Mouse (Mus musculus) right cerebral cortex, postnatal 25 days (tissue): ENCODE results near the gene Larp7.

Source experiments
- DNase-seq: peaks from one replicate; pipeline ENCODE4 v3.0.0; 2022

Gene Larp7

DNA sequence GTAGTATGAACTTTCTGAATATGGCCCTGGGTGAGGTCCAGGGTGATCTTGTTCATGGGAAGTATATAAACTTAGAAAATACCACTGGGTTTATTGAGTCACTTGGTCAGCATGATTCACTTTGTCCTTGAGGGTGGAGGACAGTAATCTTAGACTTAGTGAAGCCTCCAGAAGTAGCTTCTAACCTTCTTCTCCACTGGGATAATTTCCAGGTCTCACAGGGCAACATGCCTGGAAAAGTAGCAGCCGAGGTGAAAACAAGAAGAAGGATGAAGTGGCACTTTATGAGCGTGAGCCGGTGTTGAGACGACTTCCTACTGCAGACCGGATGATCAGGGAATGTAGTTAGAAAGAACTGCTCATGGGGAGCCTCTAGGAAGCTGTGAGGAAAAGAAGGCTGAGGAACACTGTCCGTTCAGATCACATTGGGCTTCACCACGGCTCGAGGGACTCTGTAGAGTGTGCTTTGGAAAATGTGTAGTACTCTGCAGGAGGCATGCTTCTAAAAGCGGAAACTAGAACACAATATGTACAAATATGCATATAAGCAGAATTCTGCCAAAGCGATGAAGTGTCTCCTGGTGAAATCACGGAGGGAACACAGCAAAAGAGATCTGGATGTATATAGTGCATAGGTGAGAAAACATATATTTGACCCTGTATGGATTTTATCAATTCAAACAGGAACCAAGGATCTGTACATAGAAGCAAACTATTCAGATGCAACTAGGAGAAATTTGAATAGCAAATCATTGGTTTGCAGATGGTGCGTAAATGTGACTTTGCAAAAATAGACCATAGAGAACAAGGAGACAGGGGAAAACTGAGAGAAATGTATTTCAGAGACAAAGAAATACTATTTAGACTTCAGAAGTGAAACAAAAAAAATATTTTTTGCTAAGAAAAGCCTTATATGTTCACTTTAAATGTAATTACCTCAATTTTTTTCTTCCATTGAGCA lies 41.1 kb downstream of the Larp7 start:
- no peak for DNase-seq

DNA sequence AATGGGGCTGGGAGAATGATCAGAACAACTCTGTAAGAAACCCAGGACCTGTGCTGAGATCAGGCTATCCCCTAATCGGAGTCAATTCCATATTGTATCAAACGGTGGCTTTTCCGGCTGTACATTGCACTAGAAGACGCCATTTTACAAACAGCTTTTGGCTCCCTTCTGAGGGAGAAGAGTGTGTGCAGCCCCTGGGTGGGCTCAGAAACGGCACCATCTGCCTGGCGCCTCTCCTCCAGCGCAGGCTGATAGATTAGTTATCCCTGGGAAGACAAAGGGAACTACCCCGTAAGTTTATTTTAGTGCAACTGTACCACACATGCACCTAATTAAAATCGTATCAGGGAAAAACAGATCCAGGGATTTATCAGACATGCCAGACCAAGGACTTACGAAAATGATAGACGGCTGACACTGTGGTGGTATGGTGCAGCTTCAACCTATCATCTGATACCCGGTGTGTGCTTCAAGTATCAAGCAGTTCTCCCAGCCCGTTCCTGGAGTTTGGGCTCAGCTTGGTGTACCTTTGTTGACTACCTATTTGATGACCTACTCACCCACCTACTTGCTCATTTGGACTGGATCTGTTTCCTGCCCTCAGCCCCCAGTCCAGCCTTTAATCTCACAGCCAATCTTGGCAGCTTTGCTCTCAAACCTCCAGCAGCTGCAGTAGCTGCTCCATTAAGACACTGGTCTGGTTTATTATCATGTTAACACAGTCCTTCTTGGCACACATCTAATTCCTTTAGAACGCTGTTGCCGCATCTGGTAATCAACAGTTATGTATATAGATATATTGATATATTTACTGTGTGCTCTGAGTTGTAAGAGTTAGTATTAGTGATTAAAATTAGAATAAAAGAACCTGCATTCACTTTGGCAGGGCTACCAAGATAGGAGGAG lies 45.0 kb downstream of the Larp7 start:
- no peak for DNase-seq

DNA sequence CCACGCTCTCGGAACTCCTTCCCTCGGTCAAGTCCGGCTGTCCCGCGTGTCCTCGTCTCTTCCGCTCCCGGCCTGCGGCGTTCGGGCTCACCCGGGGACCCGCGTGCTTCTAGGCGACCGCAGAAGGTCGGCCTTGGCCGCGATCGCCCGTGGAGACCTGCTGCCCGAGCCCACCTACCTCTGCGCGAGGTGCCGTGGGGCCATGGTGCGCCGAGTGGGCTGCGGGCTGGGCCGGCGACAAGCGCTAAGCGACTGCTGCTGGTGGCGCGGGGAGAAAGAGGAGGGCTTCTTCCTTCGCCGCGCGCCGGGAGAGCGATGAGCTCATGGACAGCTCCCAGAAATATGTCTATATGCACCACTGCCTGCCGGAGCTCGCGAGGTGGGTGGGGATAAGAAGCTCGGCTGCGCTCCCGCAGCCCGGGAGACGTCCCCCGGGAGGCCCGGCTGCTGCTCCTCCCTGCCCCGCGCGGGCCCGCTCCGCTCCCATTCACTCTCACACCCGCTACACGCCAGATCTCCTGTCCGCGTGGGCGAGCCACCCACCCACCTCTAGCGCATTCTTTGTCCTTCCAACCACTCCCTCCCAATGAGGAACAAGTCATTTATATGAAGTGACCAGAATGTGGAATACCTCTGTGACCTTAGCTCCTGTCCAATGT lies 54.3 kb downstream of the Larp7 start, which contains the start of gene Ank2:
Ank2 (minus strand) TSS at position 609 of the 659 bp plus-strand sequence.
- DNase-seq, result peak; percentile 72

DNA sequence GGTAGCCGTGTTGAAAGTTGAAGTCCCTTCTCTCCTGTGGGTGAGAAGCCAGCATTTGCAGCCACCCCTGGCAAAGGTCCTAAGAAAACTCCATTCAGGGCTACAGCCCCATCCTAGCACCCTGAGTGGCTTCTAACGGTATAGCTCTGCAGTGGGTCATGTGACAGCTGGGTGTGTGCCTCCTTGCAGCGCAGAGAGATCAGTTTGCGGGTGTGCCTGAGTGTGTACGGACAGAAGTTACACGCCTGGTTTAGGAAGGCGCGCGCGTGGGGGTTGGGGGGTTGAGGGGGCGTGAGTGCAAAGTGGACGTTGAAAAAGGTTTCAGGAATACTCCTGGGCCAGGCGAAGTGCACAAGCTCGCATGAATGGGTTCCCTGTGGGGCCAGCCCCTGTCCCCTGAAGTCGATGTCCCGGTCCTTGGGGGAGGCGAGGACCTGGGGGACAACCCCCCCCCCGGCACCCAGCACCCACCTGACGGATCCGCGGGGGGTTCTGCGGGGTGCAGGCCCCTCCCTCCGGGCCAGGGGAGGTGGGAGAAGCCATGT lies 54.9 kb downstream of the Larp7 start:
- DNase-seq, result peak; percentile 40

DNA sequence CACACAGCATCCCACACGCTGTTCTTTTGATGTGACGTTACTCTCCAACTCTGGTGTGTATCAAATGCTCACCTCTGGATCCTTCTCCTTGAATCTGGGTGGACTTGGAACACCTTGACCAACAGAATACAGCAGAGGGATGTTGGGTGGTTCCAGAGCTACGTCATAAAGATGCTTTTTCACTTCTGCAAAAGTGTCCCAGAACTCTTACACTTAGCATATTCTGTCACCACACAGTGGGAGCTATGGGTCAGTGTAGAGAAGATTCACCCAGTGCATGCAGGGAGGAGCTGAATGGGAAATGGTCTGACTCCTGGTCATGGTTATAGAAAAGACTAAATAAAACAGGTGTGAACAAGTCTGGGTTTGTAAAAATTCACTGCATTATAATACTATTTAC lies 60.5 kb downstream of the Larp7 start:
- DNase-seq, result no peak

DNA sequence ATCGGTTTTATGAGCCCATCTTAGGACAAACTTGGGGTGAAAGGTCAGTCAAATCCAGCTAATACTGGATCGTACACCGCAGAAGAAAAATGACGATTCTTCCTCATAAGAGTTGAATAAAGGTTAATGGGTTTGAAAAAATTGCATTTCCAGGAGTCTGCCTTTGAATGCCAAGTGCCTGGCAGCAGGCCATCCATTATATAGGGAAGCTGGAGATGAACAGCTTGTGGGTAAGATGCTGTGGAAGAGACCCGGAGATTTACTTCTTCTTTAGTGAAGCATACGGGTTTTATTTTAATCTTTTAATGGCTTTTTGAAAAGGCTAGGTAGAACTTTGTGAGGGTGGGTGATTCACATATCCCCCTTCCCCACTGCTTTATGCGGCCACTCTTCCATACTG lies 65.8 kb downstream of the Larp7 start:
- no peak for DNase-seq
